Mouse (Mus musculus): ENCODE measurements around the gene Dcxr. TPM values are rescaled to one million over a fixed set of nuclear protein-coding genes. Genes with fewer than 3 reads are reported as not detected.
"Not testable (repeated sequence)": the region's sequence is repeated elsewhere in the genome, so short reads cannot be mapped to it uniquely, and the experiment has no call there.

Gene Dcxr
- total RNA-seq (2021) = 1 to 10 TPM; 3.1 to 5.8 TPM
- long read RNA-seq, experiment 1, partial matches to known transcripts = 0 of 9 reads
- long read RNA-seq, experiment 1, other reads (novel, unspliced or antisense) = 2 of 9 reads
- long read RNA-seq, experiment 2, partial matches to known transcripts = 0 of 2 reads
- long read RNA-seq, experiment 2, other reads (novel, unspliced or antisense) = 0 of 2 reads

- intact Hi-C loops (cut with DNase I) = no loop called here
- peak; percentile 84 for DNase-seq
Observed at GRCm38 (mm10) chr11:120727169-120727527, at the start of gene Dcxr. Gene Dcxr, minus strand, starts transcription at chr11:120727281.

- intact Hi-C loops (cut with DNase I) = loop anchor here (1.0 to 10.0 kb wide), 3 partner anchors 56 to 261 kb away; no protein-coding TSS in a partner anchor
- peak; percentile 96 to 99 for DNase-seq
Observed at GRCm38 (mm10) chr11:120775774-120776469, 48.8 kb upstream of the Dcxr start.

- no peak for DNase-seq
- intact Hi-C loops (cut with DNase I) = loop anchor here (10.0 kb wide), 1 partner anchor 259 kb away; no protein-coding TSS in a partner anchor
Observed at GRCm38 (mm10) chr11:120773463-120774190, 46.5 kb upstream of the Dcxr start.

- intact Hi-C loops (cut with DNase I) = loop anchor here (10.0 kb wide), 1 partner anchor 258 kb away; no protein-coding TSS in a partner anchor
- no peak for DNase-seq
Observed at GRCm38 (mm10) chr11:120772749-120773148, 45.7 kb upstream of the Dcxr start.

- DNase-seq = no peak
- intact Hi-C loops (cut with DNase I) = no loop called here
Observed at GRCm38 (mm10) chr11:120768206-120768605, 41.1 kb upstream of the Dcxr start.

GRCm38 (mm10) chr11:120767023-120767422 lies 39.9 kb upstream of the Dcxr start:
- DNase-seq; intact Hi-C loops (cut with DNase I): not testable (repeated sequence)

GRCm38 (mm10) chr11:120763121-120763999 lies 36.3 kb upstream of the Dcxr start:
- intact Hi-C loops (cut with DNase I); DNase-seq: not testable (repeated sequence)

- intact Hi-C loops (cut with DNase I); DNase-seq: not testable (repeated sequence)
Observed at GRCm38 (mm10) chr11:120762672-120763041, 35.6 kb upstream of the Dcxr start, which contains the start of gene Hmga1b. Gene Hmga1b, plus strand, starts transcription at chr11:120762794.

GRCm38 (mm10) chr11:120761811-120762671 lies 35.0 kb upstream of the Dcxr start:
- intact Hi-C loops (cut with DNase I) = no loop called here
- DNase-seq = no peak

- no peak for DNase-seq
- intact Hi-C loops (cut with DNase I) = no loop called here
Observed at GRCm38 (mm10) chr11:120760236-120760635, 33.2 kb upstream of the Dcxr start.

GRCm38 (mm10) chr11:120751606-120752005 lies 24.5 kb upstream of the Dcxr start:
- DNase-seq = no peak
- intact Hi-C loops (cut with DNase I) = loop anchor here (2.0 kb wide), 1 partner anchor 27 kb away; no protein-coding TSS in a partner anchor

GRCm38 (mm10) chr11:120749430-120749829 lies 22.3 kb upstream of the Dcxr start:
- intact Hi-C loops (cut with DNase I) = no loop called here
- peak in 1 of 2 experiments; percentile 55 for DNase-seq

GRCm38 (mm10) chr11:120747974-120748373 lies 20.9 kb upstream of the Dcxr start:
- intact Hi-C loops (cut with DNase I) = no loop called here
- DNase-seq = no peak

- intact Hi-C loops (cut with DNase I) = no loop called here
- DNase-seq = no peak
Observed at GRCm38 (mm10) chr11:120744121-120744701, 17.1 kb upstream of the Dcxr start.

GRCm38 (mm10) chr11:120740981-120741380 lies 13.9 kb upstream of the Dcxr start:
- intact Hi-C loops (cut with DNase I) = no loop called here
- no peak for DNase-seq

GRCm38 (mm10) chr11:120736424-120736823 lies 9.3 kb upstream of the Dcxr start:
- intact Hi-C loops (cut with DNase I) = no loop called here
- no peak for DNase-seq

GRCm38 (mm10) chr11:120733521-120733920 lies 6.4 kb upstream of the Dcxr start:
- intact Hi-C loops (cut with DNase I) = no loop called here
- peak; percentile 52 to 57 for DNase-seq

GRCm38 (mm10) chr11:120731858-120732680 lies 5.0 kb upstream of the Dcxr start, which contains the start of gene Cbr2:
Gene Cbr2, minus strand, starts transcription at chr11:120732114.
- intact Hi-C loops (cut with DNase I) = no loop called here
- DNase-seq = peak; percentile 37 to 61
